Mouse (Mus musculus) intestine, embryonic 16.5 days (tissue): ENCODE measurements around the gene Igsf8. TPM values are rescaled to one million over a fixed set of nuclear protein-coding genes. Genes with fewer than 3 reads are reported as not detected.

Source experiments
- ATAC-seq: fragments of 200-750 bp; cut with Nextera tagmentation; 2 replicates; pipeline ENCODE4 v1.8.0; 2017; ENCODE audit warnings: moderate TSS enrichment, moderate library complexity
- H3K27ac ChIP-seq: fragments of 300-500 bp; sonication (generic); 2 replicates; pipeline ENCODE4 v1.5.1; 2014; ENCODE audit warnings: mild to moderate bottlenecking, low read length
- H3K27me3 ChIP-seq: fragments of 300-500 bp; sonication (generic); replicated peaks from 2 replicates; pipeline ENCODE4 v1.6.1; 2014; ENCODE audit warnings: low read length, control low read depth, mixed read lengths; ENCODE audit not compliant: control insufficient read depth, insufficient read depth
- H3K36me3 ChIP-seq: fragments of 300-500 bp; sonication (generic); 2 replicates; pipeline ENCODE4 v1.6.1; 2014; ENCODE audit warnings: low read length, control low read depth; ENCODE audit not compliant: control insufficient read depth, insufficient read depth
- H3K4me1 ChIP-seq: fragments of 300-500 bp; sonication (generic); 2 replicates; pipeline ENCODE4 v1.6.1; 2014; ENCODE audit warnings: low read length, control low read depth, mixed read lengths; ENCODE audit not compliant: control insufficient read depth, insufficient read depth
- H3K4me2 ChIP-seq: fragments of 300-500 bp; sonication (generic); 2 replicates; pipeline ENCODE4 v1.6.1; 2014; ENCODE audit warnings: low read depth, low read length, control low read depth
- H3K4me3 ChIP-seq: fragments of 300-500 bp; sonication (generic); 2 replicates; pipeline ENCODE4 v1.5.1; 2014; ENCODE audit warnings: mild to moderate bottlenecking, low read length
- H3K9ac ChIP-seq: fragments of 300-500 bp; sonication (generic); 2 replicates; pipeline ENCODE4 v1.6.1; 2014; ENCODE audit warnings: low read depth, low read length
- H3K9me3 ChIP-seq: fragments of 300-500 bp; sonication (generic); 2 replicates; pipeline ENCODE4 v1.6.1; 2016; ENCODE audit warnings: low read length, control low read depth; ENCODE audit not compliant: control insufficient read depth
- WGBS: fragments of 180-500 bp; shearing (Covaris S2); extraction: QIAGEN DNeasy Blood & Tissue Kit; methylation state at CpG from one replicate; pipeline ENCODE4 v1.1.7; 2014; 5-methylcytosine and 5-hydroxymethylcytosine counted together
- polyA plus RNA-seq: library from polyadenylated mRNA; unstranded; fragments of >200 nt; fragmentation: Nextera tagmentation; extraction: Ambion mirVana; gene quantifications from 2 replicates; pipeline ENCODE4 v1.2.1, GENCODE M21; 2015

The Igsf8 gene
- polyA plus RNA-seq, 1 experiment from 2014 or later = 45.2 TPM

DNA sequence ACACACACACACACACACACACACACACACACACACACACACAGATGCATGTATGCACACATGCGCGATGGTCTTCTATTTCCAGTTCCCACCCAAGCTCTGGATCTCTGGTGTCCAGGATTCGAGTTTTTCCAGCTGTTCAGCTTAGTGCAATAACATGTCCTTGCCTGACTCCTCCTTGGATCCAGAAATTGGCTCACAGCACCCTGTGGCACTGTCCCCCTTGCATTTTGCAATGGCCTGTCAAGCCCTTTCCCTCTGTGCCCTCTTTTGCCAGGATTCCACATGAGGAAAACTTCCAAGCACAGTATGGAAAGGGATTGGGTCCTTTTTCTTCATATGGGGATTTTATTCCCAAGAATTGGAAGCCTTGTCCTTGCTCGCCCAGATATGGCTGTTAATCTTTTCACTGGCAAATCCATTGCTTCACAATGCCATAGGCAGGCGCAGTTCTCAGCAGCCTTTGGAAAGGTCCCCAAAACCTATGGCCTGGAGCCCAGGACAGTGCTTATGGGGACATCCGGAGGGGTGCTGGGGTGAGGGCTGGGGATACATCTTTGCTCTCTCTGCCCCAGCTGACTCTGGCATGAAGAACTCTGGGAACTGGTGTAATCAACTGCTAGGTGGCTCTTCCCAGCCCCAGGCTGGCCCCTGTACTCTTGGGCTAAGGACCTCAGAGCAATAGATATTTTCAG is 35.5 kb downstream of the Igsf8 start:
- H3K9ac ChIP-seq = peak overlapping the region; percentile 59

DNA sequence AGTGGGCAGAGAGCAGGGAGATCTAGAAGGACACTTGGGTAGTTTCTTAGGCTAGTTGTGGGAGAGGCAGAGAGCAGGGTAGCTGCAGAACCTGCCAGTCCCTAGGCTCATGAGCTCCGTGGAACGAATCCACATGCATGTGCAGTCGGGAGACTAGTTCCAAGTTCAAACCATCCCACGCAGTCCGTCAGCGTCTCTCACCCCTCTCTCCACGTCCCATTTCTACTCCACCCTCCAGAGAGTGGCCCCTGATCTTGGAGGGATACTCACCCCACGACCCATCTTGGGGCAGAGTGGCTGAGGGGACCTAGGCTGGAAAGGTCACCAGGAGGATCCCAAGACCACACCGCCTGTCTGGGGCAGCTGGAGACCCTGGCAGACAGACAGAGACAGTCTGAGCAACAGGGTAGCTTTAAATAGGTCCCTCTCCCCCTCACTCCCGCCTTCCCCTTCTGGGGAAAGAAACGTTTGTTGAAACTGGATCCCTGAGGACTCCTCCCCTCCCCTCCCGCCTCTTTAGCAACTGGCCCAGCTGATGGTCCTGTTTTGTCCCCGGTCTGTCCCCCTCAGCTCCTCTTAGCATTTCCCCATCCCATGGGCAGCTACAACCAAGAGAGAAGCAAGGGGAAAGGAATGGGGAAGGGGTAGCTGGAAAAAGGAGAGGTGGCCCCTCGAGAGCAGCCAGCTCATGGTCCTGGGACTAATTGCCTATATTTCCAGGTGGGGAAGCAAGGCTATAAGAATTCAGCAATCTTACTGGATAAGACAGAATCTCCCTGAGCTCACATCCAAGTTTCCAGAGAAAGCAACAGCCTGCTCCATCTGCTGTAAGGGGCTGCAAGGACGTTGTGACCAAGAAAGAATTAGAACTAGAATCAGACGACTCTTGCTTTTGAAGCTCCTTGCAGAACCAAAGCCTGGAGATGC is 36.4 kb downstream of the Igsf8 start, which contains the start of gene Atp1a2:
Gene Atp1a2 (minus strand): TSS at position 454 of the 927 bp plus-strand sequence.
- Histone ChIP-seq H3K27ac (peak within 1 kb of the TSS; percentile 50), H3K4me3 (peak within 1 kb of the TSS; percentile 32)
- ATAC-seq = peak; percentile 61

More for the DNA sequence above, 35.5 kb downstream of the Igsf8 start:
- Histone ChIP-seq H3K4me3 (peak overlapping the region; percentile 32), H3K27ac (peak overlapping the region; percentile 50), H3K27me3 (no peaks in the 10 kb centered on the region), H3K9me3 (no peaks in the 10 kb centered on the region), H3K4me1 (peaks cover 13% of the 10 kb centered on the region), H3K36me3 (no peaks in the 10 kb centered on the region), H3K4me2 (peak overlapping the region; percentile 44)
- no peak for ATAC-seq
- 75% methylated on average over 6 of the region's 6 CpGs for WGBS

DNA sequence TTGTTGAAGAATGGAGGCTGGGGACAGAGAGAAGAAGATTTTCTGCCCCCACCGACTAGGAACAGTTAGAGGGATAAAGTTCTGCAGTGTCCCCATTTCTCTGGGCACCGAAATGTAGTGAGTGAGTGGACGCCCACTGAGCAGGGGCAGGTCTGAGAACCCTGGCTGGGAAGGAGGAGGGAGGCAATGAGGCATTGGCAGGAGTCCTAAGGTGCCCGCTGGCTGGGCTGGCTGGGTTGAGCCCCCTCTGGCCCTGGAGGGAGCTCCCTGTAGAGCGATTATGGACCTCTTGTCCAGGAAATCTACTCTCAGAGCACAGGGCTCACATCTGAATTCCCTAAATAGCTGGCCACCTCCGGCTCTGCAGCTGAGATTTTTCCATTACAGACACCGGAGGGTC is 38.1 kb downstream of the Igsf8 start:
- Histone ChIP-seq H3K9me3 (no peaks in the 10 kb centered on the region), H3K4me1 (peaks cover 9% of the 10 kb centered on the region), H3K9ac (no peak overlapping the region), H3K27ac (no peak overlapping the region), H3K36me3 (no peaks in the 10 kb centered on the region), H3K4me2 (no peak overlapping the region), H3K27me3 (no peaks in the 10 kb centered on the region), H3K4me3 (no peak overlapping the region)
- 74% methylated on average over 7 of the region's 7 CpGs for WGBS
- ATAC-seq = no peak

More for the DNA sequence above, 36.4 kb downstream of the Igsf8 start, which contains the start of gene Atp1a2:
- 8% methylated on average over 16 of the region's 16 CpGs for WGBS
- H3K9me3 ChIP-seq = no peaks in the 10 kb centered on the region
- peak within 1 kb of the TSS; percentile 44 for H3K4me2 ChIP-seq
- peak within 1 kb of the TSS; percentile 59 for H3K9ac ChIP-seq
- H3K36me3 ChIP-seq = no peaks in the 10 kb centered on the region
- no peaks in the 10 kb centered on the region for H3K27me3 ChIP-seq
- H3K4me1 ChIP-seq = peaks cover 10% of the 10 kb centered on the region

DNA sequence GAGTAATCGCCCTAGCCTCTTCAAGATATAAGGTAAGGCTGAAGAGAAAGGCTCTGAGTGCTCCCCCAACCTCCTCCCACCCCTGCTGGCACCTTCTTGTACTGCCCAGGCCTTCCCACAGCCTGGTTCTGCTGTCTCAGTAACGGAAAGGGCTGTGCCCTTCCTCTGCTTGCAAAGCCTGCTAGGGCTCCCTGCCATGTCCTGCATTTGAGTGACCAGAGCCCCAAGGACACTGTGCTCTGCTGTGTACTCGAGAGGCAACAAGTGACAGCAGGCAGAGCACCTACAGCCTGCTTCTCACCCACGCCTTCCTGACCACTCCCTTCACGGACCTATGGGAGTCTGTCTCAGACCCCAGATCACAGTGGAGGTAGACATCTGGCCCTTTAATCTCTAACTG is 38.8 kb downstream of the Igsf8 start:
- Histone ChIP-seq H3K27me3 (no peaks in the 10 kb centered on the region), H3K4me2 (no peak overlapping the region), H3K4me1 (peaks cover 8% of the 10 kb centered on the region), H3K9me3 (no peaks in the 10 kb centered on the region), H3K9ac (peak overlapping the region; percentile 38; the same call in 1 of the 2 replicates), H3K36me3 (no peaks in the 10 kb centered on the region), H3K27ac (no peak overlapping the region), H3K4me3 (no peak overlapping the region)
- ATAC-seq = no peak
- 66% methylated on average over 5 of the region's 5 CpGs for WGBS

DNA sequence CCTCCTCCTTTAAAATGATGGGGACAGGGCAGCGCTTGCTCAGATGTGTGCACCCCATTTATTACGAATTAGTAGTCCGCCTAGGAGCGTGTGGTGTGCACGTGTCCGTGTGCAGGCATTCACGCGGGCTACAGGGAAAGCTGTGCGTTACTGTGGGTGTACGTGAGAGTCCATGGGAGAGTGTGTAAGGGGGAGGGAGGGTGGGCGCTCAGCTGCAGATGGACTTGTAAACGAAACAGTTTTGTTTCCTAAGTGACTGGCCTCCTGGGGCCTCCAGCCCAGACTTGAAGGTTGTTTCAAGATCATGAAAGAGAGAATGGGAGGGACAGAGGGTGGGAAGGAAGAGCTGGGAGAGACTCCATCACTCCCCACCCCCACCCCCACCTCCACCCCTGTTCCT is 39.7 kb downstream of the Igsf8 start:
- H3K36me3 ChIP-seq = no peaks in the 10 kb centered on the region
- WGBS = 51% methylated on average over 12 of the region's 12 CpGs

DNA sequence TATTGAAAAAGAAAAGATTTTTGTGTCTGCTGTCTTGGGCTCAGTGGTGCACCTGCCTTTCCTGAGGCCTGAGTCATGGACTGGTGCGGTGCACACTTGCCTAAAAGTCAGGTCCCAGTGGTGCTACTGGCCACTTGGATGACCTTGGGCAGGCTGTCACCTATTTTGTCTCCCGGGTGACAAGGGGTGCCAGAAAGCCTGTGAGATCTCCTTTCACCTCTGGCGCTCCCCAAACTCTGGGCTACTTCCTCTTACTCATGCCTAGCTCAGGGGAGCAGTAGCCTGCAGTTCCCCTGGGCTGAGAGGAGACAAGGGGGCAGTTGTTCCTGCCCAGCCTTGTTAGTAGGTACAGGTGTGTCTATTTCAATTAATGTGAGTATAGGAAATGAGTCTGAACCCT is 40.9 kb downstream of the Igsf8 start:
- WGBS = 68% methylated on average over 3 of the region's 3 CpGs
- Histone ChIP-seq H3K4me3 (no peak overlapping the region), H3K4me2 (no peak overlapping the region), H3K36me3 (no peaks in the 10 kb centered on the region), H3K9me3 (no peaks in the 10 kb centered on the region), H3K27me3 (no peaks in the 10 kb centered on the region), H3K27ac (no peak overlapping the region), H3K4me1 (no peaks in the 10 kb centered on the region; the same call in 1 of the 2 replicates), H3K9ac (no peak overlapping the region)
- ATAC-seq = no peak

More for the DNA sequence above, 39.7 kb downstream of the Igsf8 start:
- Histone ChIP-seq H3K27ac (no peak overlapping the region), H3K4me1 (peaks cover 3% of the 10 kb centered on the region), H3K4me2 (no peak overlapping the region), H3K27me3 (no peaks in the 10 kb centered on the region), H3K9ac (no peak overlapping the region), H3K4me3 (no peak overlapping the region), H3K9me3 (no peaks in the 10 kb centered on the region)
- ATAC-seq = 0 out of 2 replicates have a peak, but pooled peaks have one; percentile 19

DNA sequence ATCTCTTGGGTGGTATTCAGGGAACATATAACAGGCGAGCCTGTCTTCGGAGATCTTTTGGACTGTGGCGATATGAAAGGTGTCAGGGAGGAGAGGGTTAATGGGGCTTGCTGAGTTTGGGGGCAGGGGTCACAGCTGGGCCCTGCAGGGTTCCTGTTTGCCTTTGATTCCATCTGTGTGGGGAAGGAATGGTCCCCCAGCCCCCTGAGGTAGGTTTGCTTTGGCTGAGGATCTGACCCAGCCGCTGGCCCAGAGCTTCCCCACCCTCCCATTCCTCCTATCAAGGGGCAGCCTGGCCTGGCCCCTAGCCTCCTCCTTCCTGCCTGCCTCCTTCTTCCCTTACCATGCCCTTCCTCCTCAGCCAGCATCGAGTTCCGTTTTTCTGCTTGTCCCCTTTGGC is 41.4 kb downstream of the Igsf8 start:
- H3K36me3 ChIP-seq = no peaks in the 10 kb centered on the region
- 32% methylated on average over 6 of the region's 6 CpGs for WGBS
- no peaks in the 10 kb centered on the region; the same call in 1 of the 2 replicates for H3K4me1 ChIP-seq
- no peak for ATAC-seq
- H3K9ac ChIP-seq = no peak overlapping the region
- H3K4me3 ChIP-seq = no peak overlapping the region
- no peak overlapping the region for H3K4me2 ChIP-seq
- H3K27me3 ChIP-seq = no peaks in the 10 kb centered on the region
- H3K27ac ChIP-seq = no peak overlapping the region
- no peaks in the 10 kb centered on the region for H3K9me3 ChIP-seq

DNA sequence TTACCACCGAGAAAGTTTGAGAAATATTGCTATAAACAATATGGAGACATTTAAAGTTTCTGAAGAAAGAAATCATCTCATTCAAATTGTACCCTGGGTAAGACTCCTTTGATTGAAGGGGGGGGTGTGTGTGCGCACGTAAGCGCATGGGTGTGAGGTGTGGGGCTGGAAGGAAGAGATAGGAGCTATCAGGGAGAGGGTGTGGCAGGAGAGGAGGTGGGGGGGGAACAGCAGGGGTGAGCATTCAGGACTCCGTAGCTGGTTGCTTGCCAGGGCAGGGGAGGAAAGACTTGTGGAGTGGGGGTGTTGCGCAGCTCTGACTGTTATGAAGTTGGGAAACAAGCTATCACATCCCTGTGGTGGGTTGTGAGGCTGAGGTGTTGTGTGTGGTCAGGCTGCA is 43.0 kb downstream of the Igsf8 start:
- ATAC-seq = no peak
- H3K4me1 ChIP-seq = peaks cover 2% of the 10 kb centered on the region; the same call in 1 of the 2 replicates
- no peaks in the 10 kb centered on the region for H3K9me3 ChIP-seq
- H3K36me3 ChIP-seq = no peaks in the 10 kb centered on the region
- H3K4me2 ChIP-seq = no peak overlapping the region
- no peak overlapping the region for H3K27ac ChIP-seq
- no peak overlapping the region for H3K4me3 ChIP-seq
- H3K9ac ChIP-seq = no peak overlapping the region
- no peaks in the 10 kb centered on the region for H3K27me3 ChIP-seq
- 58% methylated on average over 6 of the region's 6 CpGs for WGBS

DNA sequence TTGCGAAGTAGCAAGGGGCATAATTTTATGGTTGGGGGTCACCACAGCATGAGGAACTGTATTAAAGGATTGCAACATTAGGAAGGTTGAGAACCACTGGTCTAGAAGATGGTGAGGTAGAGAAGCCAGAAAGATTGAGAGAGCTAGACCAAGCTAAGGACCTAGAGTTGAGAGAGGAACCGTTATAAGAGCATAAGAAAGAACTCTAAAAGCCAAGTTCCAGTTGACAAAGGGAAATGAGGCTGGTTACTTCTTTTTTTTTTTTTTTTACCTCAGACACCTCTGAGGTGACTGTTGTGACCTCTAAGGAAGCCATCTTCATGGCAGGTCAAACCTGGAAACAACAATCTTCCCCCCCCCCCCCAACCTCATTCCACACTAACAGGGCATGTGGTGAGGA is 43.7 kb downstream of the Igsf8 start:
- Histone ChIP-seq H3K9ac (no peak overlapping the region), H3K36me3 (no peaks in the 10 kb centered on the region), H3K4me2 (no peak overlapping the region), H3K27ac (no peak overlapping the region), H3K4me1 (peaks cover 3% of the 10 kb centered on the region; the same call in 1 of the 2 replicates), H3K27me3 (no peaks in the 10 kb centered on the region), H3K9me3 (no peaks in the 10 kb centered on the region), H3K4me3 (no peak overlapping the region)
- no peak for ATAC-seq
- 95% methylated on average over 2 of the region's 2 CpGs for WGBS
